Mouse (Mus musculus): ENCODE data around the gene Slc30a9. TPM values are rescaled to one million over a fixed set of nuclear protein-coding genes. Genes with fewer than 3 reads are reported as not detected.

Slc30a9 gene
- polyA plus RNA-seq, 1 experiment: 1.6 TPM

DNA sequence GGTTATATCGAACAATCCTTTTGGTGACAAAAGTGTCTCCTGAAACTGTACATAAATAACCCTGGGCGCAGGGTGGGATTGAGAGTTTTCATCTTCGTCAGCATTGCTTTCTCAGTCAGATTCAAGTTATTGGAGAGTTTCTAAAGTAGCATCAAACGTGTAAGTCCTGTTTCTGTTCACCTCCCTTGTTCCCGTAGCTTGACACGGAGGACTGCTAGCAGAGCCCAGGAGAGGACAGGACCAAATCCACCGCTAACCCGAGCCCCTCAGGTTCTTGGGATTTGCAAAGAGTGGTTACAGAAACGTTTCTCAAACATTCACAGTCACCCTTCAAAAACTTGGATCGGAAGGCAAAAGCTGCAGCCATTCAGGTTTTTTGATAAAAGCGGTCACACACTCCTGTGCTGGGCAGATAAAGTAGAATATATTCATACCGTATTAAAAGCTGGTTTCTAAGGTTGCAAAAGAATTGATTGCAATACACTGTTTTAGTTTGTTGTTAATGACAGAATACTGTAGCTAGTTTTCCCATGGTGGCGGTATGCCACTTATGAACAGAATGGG lies 986 bp downstream of the Slc30a9 start:
- H3K36me3 ChIP-seq (ENCODE audit: control insufficient read depth): peaks cover 82% of the 10 kb centered on the region
- peaks cover 59% of the 10 kb centered on the region for H3K4me1 ChIP-seq (ENCODE audit: control insufficient read depth)
- 0 out of 2 replicates have a peak, but pooled peaks have one; percentile 22 for TF ChIP-seq GATA1 (IDR thresholded peaks at IDR 0.05; ENCODE audit: low read length)
- TF ChIP-seq TAL1 (IDR thresholded peaks at IDR 0.05; ENCODE audit: low read length): peak; percentile 65
- no peaks in the 10 kb centered on the region for H3K9me3 ChIP-seq (ENCODE audit: control insufficient read depth, low read length)
- peak overlapping the region; percentile 100 for H3K4me3 ChIP-seq (replicated peaks)
- no peaks in the 10 kb centered on the region for H3K27me3 ChIP-seq (ENCODE audit: control insufficient read depth)

DNA sequence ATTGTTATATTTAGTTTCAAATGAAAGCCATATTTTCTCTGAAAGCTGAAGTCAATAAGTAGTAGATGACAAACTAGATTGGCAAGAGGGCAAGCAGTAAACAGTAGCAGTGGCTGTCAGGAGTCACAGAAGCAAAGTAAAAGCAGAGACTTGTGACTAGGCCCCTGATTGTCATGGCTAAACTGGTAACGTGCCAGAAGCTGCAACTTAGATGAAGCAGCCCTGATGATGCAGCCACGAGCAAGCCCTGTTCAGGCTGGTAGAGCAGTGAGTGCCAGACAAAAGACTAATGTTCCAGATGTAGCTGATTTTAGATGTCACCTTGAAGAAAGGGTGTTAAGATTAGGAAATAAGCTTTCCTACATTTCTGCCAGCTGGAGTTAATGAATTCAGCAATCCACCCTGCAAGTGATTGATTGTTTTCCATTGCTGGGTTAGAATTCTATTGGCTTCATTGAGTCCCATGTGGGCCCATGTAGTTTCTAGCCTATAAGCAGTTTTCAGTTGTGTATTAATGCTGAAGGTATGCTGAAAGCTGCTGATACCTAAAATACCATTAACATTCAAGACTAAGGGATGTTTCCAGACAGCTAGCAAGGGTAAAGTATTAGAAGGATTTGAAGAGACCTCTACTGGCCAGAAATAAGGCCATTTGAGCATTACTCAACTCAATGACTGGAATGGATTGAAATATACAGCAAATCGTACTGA lies 5.2 kb downstream of the Slc30a9 start:
- H3K9me3 ChIP-seq (ENCODE audit: control insufficient read depth, low read length): no peaks in the 10 kb centered on the region
- H3K27me3 ChIP-seq (ENCODE audit: control insufficient read depth): no peaks in the 10 kb centered on the region
- peaks cover 50% of the 10 kb centered on the region for H3K4me1 ChIP-seq (ENCODE audit: control insufficient read depth)
- H3K4me3 ChIP-seq (replicated peaks): no peak overlapping the region
- H3K36me3 ChIP-seq (ENCODE audit: control insufficient read depth): peaks cover 95% of the 10 kb centered on the region
- TF ChIP-seq GATA1 (IDR thresholded peaks at IDR 0.05; ENCODE audit: low read length) (no peak), TAL1 (IDR thresholded peaks at IDR 0.05; ENCODE audit: low read length) (no peak)

DNA sequence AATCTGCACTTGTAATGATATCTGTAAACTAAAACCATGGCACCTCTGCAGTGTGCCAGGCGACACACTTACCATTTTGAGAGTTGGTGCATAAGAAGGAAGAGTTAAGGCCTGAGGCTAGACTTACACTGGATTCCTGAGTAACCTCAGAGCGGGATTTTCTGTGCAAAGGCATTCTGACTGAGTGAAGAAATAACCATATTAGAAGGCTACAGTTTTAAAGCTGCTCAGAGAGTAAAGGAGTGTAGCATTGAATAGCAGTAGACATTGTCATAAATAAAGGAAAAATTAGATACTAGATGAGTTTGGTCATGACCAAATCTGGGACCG lies 5.7 kb downstream of the Slc30a9 start:
- Histone ChIP-seq H3K36me3 (ENCODE audit: control insufficient read depth) (peaks cover 99% of the 10 kb centered on the region), H3K4me1 (ENCODE audit: control insufficient read depth) (peaks cover 50% of the 10 kb centered on the region), H3K27me3 (ENCODE audit: control insufficient read depth) (no peaks in the 10 kb centered on the region), H3K9me3 (ENCODE audit: control insufficient read depth, low read length) (no peaks in the 10 kb centered on the region), H3K4me3 (replicated peaks) (no peak overlapping the region)
- TF ChIP-seq TAL1 (IDR thresholded peaks at IDR 0.05; ENCODE audit: low read length): no peak
- no peak for TF ChIP-seq GATA1 (IDR thresholded peaks at IDR 0.05; ENCODE audit: low read length)

DNA sequence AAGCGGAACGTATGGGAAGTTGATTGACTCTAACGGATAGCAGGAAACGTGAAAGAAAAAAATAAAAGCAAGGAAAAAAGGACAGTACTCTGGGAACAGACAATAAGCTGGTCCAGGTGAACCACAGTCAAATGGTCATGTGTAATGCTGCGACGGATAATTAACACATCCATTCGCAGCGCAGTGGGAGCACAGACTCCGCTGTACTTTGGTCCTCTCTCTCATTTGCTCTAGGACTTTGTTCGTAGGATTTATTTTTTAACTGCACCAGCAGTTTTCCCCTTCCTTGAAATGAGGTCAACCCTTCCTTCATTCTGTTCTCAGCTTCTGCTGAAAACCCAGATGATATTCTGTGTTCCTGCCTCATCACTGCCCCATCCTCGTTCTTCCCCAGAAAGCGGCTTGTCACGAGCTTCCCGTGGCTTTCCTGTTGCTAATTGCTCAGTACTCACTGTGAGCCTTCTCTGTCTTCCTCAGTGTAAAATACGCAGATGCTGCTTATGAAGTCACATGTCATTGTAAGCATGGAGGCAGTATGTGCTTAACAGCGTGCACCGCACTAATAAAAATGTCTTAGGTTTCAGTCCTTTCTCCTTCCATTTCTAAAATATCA lies 15.0 kb downstream of the Slc30a9 start:
- H3K9me3 ChIP-seq (ENCODE audit: control insufficient read depth, low read length): peaks cover 3% of the 10 kb centered on the region
- no peaks in the 10 kb centered on the region for H3K27me3 ChIP-seq (ENCODE audit: control insufficient read depth)
- peaks cover 5% of the 10 kb centered on the region for H3K4me1 ChIP-seq (ENCODE audit: control insufficient read depth)
- no peak overlapping the region for H3K4me3 ChIP-seq (replicated peaks)
- peaks cover 91% of the 10 kb centered on the region for H3K36me3 ChIP-seq (ENCODE audit: control insufficient read depth)
- no peak for TF ChIP-seq TAL1 (IDR thresholded peaks at IDR 0.05; ENCODE audit: low read length)
- TF ChIP-seq GATA1 (IDR thresholded peaks at IDR 0.05; ENCODE audit: low read length): no peak

DNA sequence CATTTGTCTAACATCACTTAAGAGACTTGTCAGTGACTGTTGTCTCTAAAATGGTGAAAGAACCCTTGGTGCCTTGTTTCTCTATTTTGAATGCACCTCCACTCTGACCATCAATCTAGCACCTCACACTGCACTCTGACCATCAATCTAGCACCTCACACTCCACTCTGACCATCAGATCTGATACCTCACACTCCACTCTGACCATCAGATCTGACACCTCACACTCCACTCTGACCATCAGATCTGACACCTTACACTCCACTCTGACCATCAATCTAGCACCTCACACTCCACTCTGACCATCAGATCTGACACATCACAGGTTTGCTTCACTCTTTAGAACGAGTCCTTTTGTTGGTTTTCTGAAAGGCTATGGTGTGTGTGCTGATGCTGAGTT lies 17.3 kb downstream of the Slc30a9 start:
- Histone ChIP-seq H3K27me3 (ENCODE audit: control insufficient read depth) (no peaks in the 10 kb centered on the region), H3K36me3 (ENCODE audit: control insufficient read depth) (peaks cover 91% of the 10 kb centered on the region)
- TF ChIP-seq TAL1 (IDR thresholded peaks at IDR 0.05; ENCODE audit: low read length): no peak
- no peak for TF ChIP-seq GATA1 (IDR thresholded peaks at IDR 0.05; ENCODE audit: low read length)

DNA sequence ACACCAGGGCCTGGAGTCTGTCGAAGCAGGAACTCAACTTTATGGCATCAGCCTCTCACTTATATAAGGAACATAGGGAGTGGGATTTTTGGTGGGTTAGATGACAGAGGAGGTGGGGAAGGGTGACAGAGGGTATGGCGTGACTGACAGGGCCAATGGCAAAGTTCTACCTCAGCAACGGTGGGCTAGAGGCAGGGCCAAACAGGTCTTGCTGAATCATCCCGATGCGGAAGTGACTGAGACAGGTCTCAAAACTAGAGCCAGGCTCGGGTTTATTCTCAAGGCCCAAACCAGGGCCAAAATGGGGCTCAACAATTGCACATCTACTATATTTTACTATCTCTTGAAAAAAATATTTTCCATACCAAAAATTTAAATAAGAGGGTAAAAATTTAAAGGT lies 34.1 kb downstream of the Slc30a9 start:
- no peaks in the 10 kb centered on the region for H3K4me1 ChIP-seq (ENCODE audit: control insufficient read depth)
- no peak for TF ChIP-seq TAL1 (IDR thresholded peaks at IDR 0.05; ENCODE audit: low read length)
- H3K9me3 ChIP-seq (ENCODE audit: control insufficient read depth, low read length): no peaks in the 10 kb centered on the region
- no peak overlapping the region for H3K4me3 ChIP-seq (replicated peaks)
- no peaks in the 10 kb centered on the region for H3K27me3 ChIP-seq (ENCODE audit: control insufficient read depth)
- H3K36me3 ChIP-seq (ENCODE audit: control insufficient read depth): peaks cover 96% of the 10 kb centered on the region

More for the DNA sequence above, 17.3 kb downstream of the Slc30a9 start:
- Histone ChIP-seq H3K9me3 (ENCODE audit: control insufficient read depth, low read length) (no peaks in the 10 kb centered on the region), H3K4me3 (replicated peaks) (no peak overlapping the region), H3K4me1 (ENCODE audit: control insufficient read depth) (peaks cover 5% of the 10 kb centered on the region; the same call in 1 of the 2 replicates)

DNA sequence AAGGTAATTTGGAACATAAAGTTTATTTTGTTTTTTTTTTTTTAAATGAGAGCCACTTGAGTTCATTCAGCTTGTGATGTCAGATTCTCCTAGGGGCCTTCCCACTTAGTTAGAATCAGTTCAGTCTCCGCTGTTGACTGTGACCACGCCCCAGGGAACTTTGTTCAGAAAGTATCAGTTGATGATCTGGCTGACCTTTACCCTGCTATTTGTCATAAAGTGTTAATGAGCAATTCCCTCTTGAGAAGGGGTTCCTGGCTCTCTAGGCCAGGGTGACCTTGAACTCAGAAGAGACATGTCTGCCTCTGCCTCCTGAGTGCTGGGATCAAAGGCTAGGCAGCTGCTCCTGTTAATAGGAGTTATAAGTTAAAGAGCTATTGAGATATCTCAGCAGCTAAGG lies 40.3 kb downstream of the Slc30a9 start:
- H3K4me3 ChIP-seq (replicated peaks): no peak overlapping the region
- TF ChIP-seq TAL1 (IDR thresholded peaks at IDR 0.05; ENCODE audit: low read length): no peak
- TF ChIP-seq GATA1 (IDR thresholded peaks at IDR 0.05; ENCODE audit: low read length): no peak
- H3K4me1 ChIP-seq (ENCODE audit: control insufficient read depth): no peaks in the 10 kb centered on the region
- no peaks in the 10 kb centered on the region for H3K9me3 ChIP-seq (ENCODE audit: control insufficient read depth, low read length)
- peaks cover 99% of the 10 kb centered on the region for H3K36me3 ChIP-seq (ENCODE audit: control insufficient read depth)
- H3K27me3 ChIP-seq (ENCODE audit: control insufficient read depth): no peaks in the 10 kb centered on the region

DNA sequence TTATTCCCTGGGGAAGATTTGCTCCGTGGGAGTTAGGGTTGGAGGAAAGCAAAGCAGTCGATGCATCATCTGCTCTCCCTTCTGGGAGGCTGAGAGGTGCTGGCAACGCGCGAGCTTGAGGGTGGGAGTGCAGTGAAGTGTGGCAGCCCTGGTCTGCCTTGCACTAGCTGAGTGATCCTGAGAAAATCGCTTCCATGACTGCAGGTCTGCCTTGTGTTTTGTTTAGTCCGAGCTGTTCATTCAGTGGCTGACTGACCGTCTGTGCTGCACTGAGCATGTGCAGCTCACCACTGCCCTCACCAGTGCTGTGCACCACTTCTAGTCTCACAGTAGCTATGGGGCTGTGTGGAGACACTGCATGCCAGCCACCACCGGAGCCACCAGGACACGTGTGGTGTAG lies 42.2 kb downstream of the Slc30a9 start:
- TF ChIP-seq GATA1 (IDR thresholded peaks at IDR 0.05; ENCODE audit: low read length) (no peak), TAL1 (IDR thresholded peaks at IDR 0.05; ENCODE audit: low read length) (no peak)
- Histone ChIP-seq H3K27me3 (ENCODE audit: control insufficient read depth) (no peaks in the 10 kb centered on the region), H3K36me3 (ENCODE audit: control insufficient read depth) (peaks cover 99% of the 10 kb centered on the region)

DNA sequence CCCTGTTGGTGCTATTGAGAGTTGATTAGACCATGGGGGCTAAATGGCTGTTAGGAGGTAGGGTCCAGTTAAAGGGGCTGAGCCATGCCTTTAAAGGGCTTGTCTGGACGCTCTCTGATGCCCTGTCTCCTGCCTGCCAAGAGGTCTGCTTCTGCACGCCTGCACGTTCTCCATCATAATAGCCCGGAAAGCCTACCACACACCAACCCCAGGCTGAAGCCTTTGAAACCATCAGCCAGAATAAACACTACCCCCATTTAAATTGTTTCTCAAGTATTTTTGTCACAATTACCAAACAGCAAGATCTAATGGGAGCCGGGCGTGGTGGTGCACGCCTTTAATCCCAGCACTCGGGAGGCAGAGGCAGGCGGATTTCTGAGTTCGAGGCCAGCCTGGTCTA lies 55.6 kb downstream of the Slc30a9 start:
- Histone ChIP-seq H3K4me3 (replicated peaks) (no peak overlapping the region), H3K4me1 (ENCODE audit: control insufficient read depth) (no peaks in the 10 kb centered on the region), H3K27me3 (ENCODE audit: control insufficient read depth) (no peaks in the 10 kb centered on the region), H3K9me3 (ENCODE audit: control insufficient read depth, low read length) (no peaks in the 10 kb centered on the region), H3K36me3 (ENCODE audit: control insufficient read depth) (peaks cover 8% of the 10 kb centered on the region)
- TF ChIP-seq TAL1 (IDR thresholded peaks at IDR 0.05; ENCODE audit: low read length) (no peak), GATA1 (IDR thresholded peaks at IDR 0.05; ENCODE audit: low read length) (no peak)

More for the DNA sequence above, 42.2 kb downstream of the Slc30a9 start:
- H3K4me3 ChIP-seq (replicated peaks): no peak overlapping the region
- no peaks in the 10 kb centered on the region for H3K9me3 ChIP-seq (ENCODE audit: control insufficient read depth, low read length)
- no peaks in the 10 kb centered on the region for H3K4me1 ChIP-seq (ENCODE audit: control insufficient read depth)

All from erythroblast, embryonic 14.5 days (primary cell).